Comparison of ENCODE assay signal across 8 mouse cellular contexts in the genomic region with DNA sequence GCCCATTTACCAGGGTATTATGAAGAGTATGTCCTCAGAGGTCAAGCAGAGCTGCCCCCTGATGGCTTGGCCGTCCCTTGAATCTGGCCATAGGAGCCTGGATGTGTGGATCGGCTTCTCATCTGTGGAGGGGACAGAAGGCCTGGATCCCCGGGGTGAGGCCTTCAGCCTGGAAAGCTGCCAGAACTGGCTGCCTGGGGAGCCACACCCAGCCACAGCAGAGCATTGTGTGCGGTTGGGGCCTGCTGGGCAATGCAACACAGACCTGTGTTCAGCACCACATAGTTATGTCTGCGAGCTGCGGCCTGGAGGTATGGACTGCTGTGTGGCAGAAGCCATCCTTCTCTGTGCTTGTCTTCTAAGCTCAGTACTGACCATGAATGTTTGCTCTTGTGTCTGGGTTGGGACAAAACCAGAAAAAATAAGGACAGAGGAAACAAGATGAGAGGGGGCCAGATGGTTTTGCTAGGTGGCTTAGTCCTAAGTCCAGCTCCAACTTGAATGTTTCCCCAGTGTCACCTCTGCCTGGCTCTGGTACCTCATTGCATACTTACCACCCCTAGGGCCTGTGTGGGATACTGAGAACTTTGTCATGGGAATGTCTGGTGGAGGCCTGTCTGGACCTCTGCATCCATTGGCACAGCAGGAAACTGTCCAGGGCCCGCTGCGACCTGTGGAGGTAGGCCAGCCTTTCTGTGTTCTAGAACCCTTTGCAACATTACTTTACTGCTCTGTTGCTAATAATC. TPM values are rescaled to one million over a fixed set of nuclear protein-coding genes. Genes with fewer than 3 reads are reported as not detected.
A peak's percentile ranks its signal among the peaks of the same experiment; 100 is the strongest.
DNase-seq lines count a peak whose midpoint lies in the region; ATAC-seq and TF ChIP-seq lines count a peak whose summit lies in the region.

No protein-coding gene starts in this region.

- no peaks in the 10 kb centered on the region for H3K27me3 ChIP-seq in MEL (ENCODE audit: control insufficient read depth in 1 of 2, insufficient read depth in 2 of 2, low read length in 2 of 2)
- no peaks in the 10 kb centered on the region for H3K27me3 ChIP-seq in heart, embryonic 12.5 days (replicated peaks)
- H3K27me3 ChIP-seq in lung, embryonic 14.5 days (ENCODE audit: insufficient read depth, low read length), result no peaks in the 10 kb centered on the region
- H3K27me3 ChIP-seq in forebrain, embryonic 11.5 days (ENCODE audit: control insufficient read depth, insufficient read depth, low read length), result no peaks in the 10 kb centered on the region

- peaks cover 0 to 11% of the 10 kb centered on the region in 2 experiments; a peak in 3 of 4 replicates for H3K36me3 ChIP-seq in MEL (ENCODE audit: control insufficient read depth in 1 of 2, insufficient read depth in 2 of 2, low read length in 2 of 2)
- H3K36me3 ChIP-seq in heart, embryonic 12.5 days, result peaks cover 57% of the 10 kb centered on the region
- H3K36me3 ChIP-seq in lung, embryonic 14.5 days (ENCODE audit: insufficient read depth), result peaks cover 61% of the 10 kb centered on the region
- no peaks in the 10 kb centered on the region; the same call in 1 of the 2 replicates for H3K36me3 ChIP-seq in forebrain, embryonic 11.5 days (ENCODE audit: control insufficient read depth, insufficient read depth, low read length)

- no peak overlapping the region for H3K4me3 ChIP-seq in MEL (ENCODE audit: control insufficient read depth in 1 of 2, insufficient read depth in 1 of 2, low read depth in 2 of 2, low read length in 2 of 2)
- no peak overlapping the region for H3K4me3 ChIP-seq in heart, embryonic 12.5 days
- no peak overlapping the region for H3K4me3 ChIP-seq in lung, embryonic 14.5 days (ENCODE audit: low read depth, low read length)
- H3K4me3 ChIP-seq in forebrain, embryonic 11.5 days (ENCODE audit: low read depth, low read length), result no peak overlapping the region

- peak overlapping the region; percentile 19 for H3K27ac ChIP-seq in MEL (ENCODE audit: control insufficient read depth, low read depth, low read length)
- no peak overlapping the region for H3K27ac ChIP-seq in heart, embryonic 12.5 days (ENCODE audit: poor library complexity, severe bottlenecking)
- H3K27ac ChIP-seq in lung, embryonic 14.5 days (ENCODE audit: low read depth), result no peak overlapping the region
- no peak overlapping the region for H3K27ac ChIP-seq in forebrain, embryonic 11.5 days (ENCODE audit: low read depth, low read length)

- H3K79me2 ChIP-seq in MEL (ENCODE audit: control insufficient read depth, insufficient read depth, low read length, poor library complexity), result no peaks in the 10 kb centered on the region

- TF ChIP-seq POLR2A in MEL (IDR thresholded peaks at IDR 0.05; ENCODE audit: control insufficient read depth in 1 of 2, insufficient read depth in 1 of 2, low read depth in 1 of 2, low read length in 2 of 2, poor library complexity in 1 of 2), result no peak

- H3K4me2 ChIP-seq in heart, embryonic 12.5 days, result no peak overlapping the region
- no peak overlapping the region for H3K4me2 ChIP-seq in lung, embryonic 14.5 days
- H3K4me2 ChIP-seq in forebrain, embryonic 11.5 days (ENCODE audit: low read depth, low read length, severe bottlenecking), result no peak overlapping the region

- ATAC-seq in heart, embryonic 12.5 days (ENCODE audit: insufficient number of reproducible peaks, low FRiP score), result peak; percentile 61; the same call in 1 of the 2 replicates
- no peak; the same call in 1 of the 2 replicates for ATAC-seq in lung, embryonic 14.5 days (ENCODE audit: insufficient read depth)
- no peak for ATAC-seq in inflammation-experienced regulatory T-cells, adult 6 months
- ATAC-seq in forebrain, embryonic 11.5 days (replicated peaks; ENCODE audit: low FRiP score), result no peak

- H3K9me3 ChIP-seq in MEL (replicated peaks; ENCODE audit: insufficient read depth, low read length), result no peaks in the 10 kb centered on the region
- H3K9me3 ChIP-seq in heart, embryonic 12.5 days (replicated peaks), result no peaks in the 10 kb centered on the region
- H3K9me3 ChIP-seq in lung, embryonic 14.5 days (ENCODE audit: low read depth, low read length), result no peaks in the 10 kb centered on the region
- no peaks in the 10 kb centered on the region for H3K9me3 ChIP-seq in forebrain, embryonic 11.5 days (ENCODE audit: control insufficient read depth, low read length)

- peak; percentile 57 for DNase-seq in adrenal gland, postnatal 10 days
- DNase-seq in adrenal gland, adult 8-10 months, result no peak
- DNase-seq in MEL (ENCODE audit: low read depth, low spot score), result peak; percentile 89
- peak; percentile 55 for DNase-seq in lung, embryonic 14.5 days
- DNase-seq in frontal cortex, postnatal 25 days (ENCODE audit: low spot score in 2 of 2), result no peak
- no peak for DNase-seq in forebrain, embryonic 11.5 days (ENCODE audit: low spot score)

- 60% methylated on average over 8 of the region's 8 CpGs for WGBS in heart, embryonic 12.5 days
- 68% methylated on average over 8 of the region's 8 CpGs for WGBS in lung, embryonic 14.5 days
- WGBS in forebrain, embryonic 11.5 days, result 83% methylated on average over 8 of the region's 8 CpGs

- no peak for TF ChIP-seq CTCF in MEL (IDR thresholded peaks at IDR 0.05 in 2 of 3, conservative IDR thresholded peaks at IDR 0.05 in 1 of 3; ENCODE audit: control insufficient read depth in 1 of 3, insufficient read depth in 1 of 3, low read depth in 2 of 3, low read length in 3 of 3, poor library complexity in 1 of 3, severe bottlenecking in 1 of 3)
- TF ChIP-seq CTCF in lung, embryonic 14.5 days (IDR thresholded peaks at IDR 0.05; ENCODE audit: low read depth), result no peak

- no peak for TF ChIP-seq EP300 in MEL (IDR thresholded peaks at IDR 0.05; ENCODE audit: low read depth in 1 of 2, low read length in 2 of 2)

- H3K4me1 ChIP-seq in MEL (ENCODE audit: control insufficient read depth in 1 of 2, insufficient read depth in 2 of 2, low read length in 2 of 2), result peaks cover 12 to 13% of the 10 kb centered on the region in 2 experiments
- peaks cover 17% of the 10 kb centered on the region for H3K4me1 ChIP-seq in heart, embryonic 12.5 days (replicated peaks)
- no peaks in the 10 kb centered on the region for H3K4me1 ChIP-seq in lung, embryonic 14.5 days (ENCODE audit: insufficient read depth)
- no peaks in the 10 kb centered on the region for H3K4me1 ChIP-seq in forebrain, embryonic 11.5 days (replicated peaks; ENCODE audit: control insufficient read depth, insufficient read depth, low read length)

- TF ChIP-seq RAD21 in MEL (IDR thresholded peaks at IDR 0.05; ENCODE audit: low read depth, low read length), result no peak

- H3K9ac ChIP-seq in MEL (ENCODE audit: control insufficient read depth, low read depth, low read length, poor library complexity, severe bottlenecking), result peak overlapping the region; percentile 38
- H3K9ac ChIP-seq in heart, embryonic 12.5 days, result peak overlapping the region; percentile 5
- H3K9ac ChIP-seq in lung, embryonic 14.5 days, result peak overlapping the region; percentile 20; the same call in 1 of the 2 replicates
- no peak overlapping the region for H3K9ac ChIP-seq in forebrain, embryonic 11.5 days (ENCODE audit: low read length)

TF ChIP-seq in MEL, 35 proteins besides CTCF, POLR2A, EP300 and RAD21:
- TF ChIP-seq SIN3A (IDR thresholded peaks at IDR 0.05; ENCODE audit: low read length) (peak; percentile 41; the same call in 1 of the 2 replicates), TAL1 (IDR thresholded peaks at IDR 0.05; ENCODE audit: low read length) (no peak)

RNA-seq across cellular contexts. Expression of a gene that starts 17.6 kb away (rescaled TPM):
- total RNA-seq in adrenal gland, postnatal 10 days (2021), result 10 to 100 TPM; 40.2 to 51.0 TPM
- 10 to 100 TPM; 58.5 to 88.8 (median 71.0) TPM for total RNA-seq in adrenal gland, adult 8-10 months (2022)
- total RNA-seq in MEL (2012; rRNA removed), result 10.3 and 10.6 TPM in 2 replicates
- polyA plus RNA-seq in MEL (2012; ENCODE audit: insufficient read depth in 1 of 2, insufficient read length in 2 of 2, low read depth in 1 of 2, low replicate concordance in 2 of 2, missing spikeins in 1 of 2), result 10 to 100 TPM in 1 of 2 experiments, not detected in 1; 10.7 TPM
- polyA plus RNA-seq in heart, embryonic 12.5 days (2016; fragmentation: Nextera tagmentation; extraction: Ambion mirVana), result 18.1 and 18.9 TPM in 2 replicates
- 27.6 and 34.0 TPM in 2 replicates for polyA plus RNA-seq in lung, embryonic 14.5 days (2014; fragmentation: Nextera tagmentation; extraction: Ambion mirVana)
- polyA plus RNA-seq in inflammation-experienced regulatory T-cells, adult 6 months (2017; shearing (Covaris generic)), result 10 to 100 TPM in 2 of 3 experiments, 1 to 10 TPM in 1; 9.9 to 32.6 (median 22.6) TPM
- 19.0 and 23.9 TPM in 2 replicates for polyA plus RNA-seq in forebrain, embryonic 11.5 days (2014; fragmentation: Nextera tagmentation; extraction: Ambion mirVana)

RNA-seq across cellular contexts. Expression of a gene that starts 33.2 kb away (rescaled TPM):
- 1 to 10 TPM; 1.2 to 1.5 TPM for total RNA-seq in adrenal gland, postnatal 10 days (2021)
- 1 to 10 TPM in 3 of 4 experiments, under 1 TPM in 1; 0.81 to 3.5 (median 2.4) TPM for total RNA-seq in adrenal gland, adult 8-10 months (2022)
- total RNA-seq in MEL (2012; rRNA removed), result 0.89 and 1.0 TPM in 2 replicates
- 1 to 10 TPM in 1 of 2 experiments, not detected in 1; 1.1 TPM for polyA plus RNA-seq in MEL (2012; ENCODE audit: insufficient read depth in 1 of 2, insufficient read length in 2 of 2, low read depth in 1 of 2, low replicate concordance in 2 of 2, missing spikeins in 1 of 2)
- 1.2 TPM in 2 replicates for polyA plus RNA-seq in heart, embryonic 12.5 days (2016; fragmentation: Nextera tagmentation; extraction: Ambion mirVana)
- polyA plus RNA-seq in lung, embryonic 14.5 days (2014; fragmentation: Nextera tagmentation; extraction: Ambion mirVana), result 2.8 and 3.1 TPM in 2 replicates
- 1 to 10 TPM; 1.1 to 6.5 (median 2.0) TPM for polyA plus RNA-seq in inflammation-experienced regulatory T-cells, adult 6 months (2017; shearing (Covaris generic))
- polyA plus RNA-seq in forebrain, embryonic 11.5 days (2014; fragmentation: Nextera tagmentation; extraction: Ambion mirVana), result 1.8 and 2.7 TPM in 2 replicates

RNA-seq across cellular contexts. Expression of a gene that starts 39.5 kb away (rescaled TPM):
- 100 to 1,000 TPM in 1 of 2 experiments, 10 to 100 TPM in 1; 83.5 to 104 TPM for total RNA-seq in adrenal gland, postnatal 10 days (2021)
- 100 to 1,000 TPM in 3 of 4 experiments, 10 to 100 TPM in 1; 92.1 to 189 (median 132) TPM for total RNA-seq in adrenal gland, adult 8-10 months (2022)
- 118 and 121 TPM in 2 replicates for total RNA-seq in MEL (2012; rRNA removed)
- polyA plus RNA-seq in MEL (2012; ENCODE audit: insufficient read depth in 1 of 2, insufficient read length in 2 of 2, low read depth in 1 of 2, low replicate concordance in 2 of 2, missing spikeins in 1 of 2), result 100 to 1,000 TPM in 1 of 2 experiments, not detected in 1; 261 TPM
- polyA plus RNA-seq in heart, embryonic 12.5 days (2016; fragmentation: Nextera tagmentation; extraction: Ambion mirVana), result 71.8 and 81.4 TPM in 2 replicates
- 103 and 106 TPM in 2 replicates for polyA plus RNA-seq in lung, embryonic 14.5 days (2014; fragmentation: Nextera tagmentation; extraction: Ambion mirVana)
- 10 to 100 TPM; 45.5 to 54.2 (median 53.7) TPM for polyA plus RNA-seq in inflammation-experienced regulatory T-cells, adult 6 months (2017; shearing (Covaris generic))
- 113 and 123 TPM in 2 replicates for polyA plus RNA-seq in forebrain, embryonic 11.5 days (2014; fragmentation: Nextera tagmentation; extraction: Ambion mirVana)

Comparison
In these comparisons a context has a peak if more than half of its experiments do, and no peak if none do; other contexts are left out.
1. DNase-seq: peak in adrenal gland, postnatal 10 days (single experiment), MEL (single experiment) and lung, embryonic 14.5 days (single experiment); none in adrenal gland, adult 8-10 months (single experiment), frontal cortex, postnatal 25 days (0 of 2) and forebrain, embryonic 11.5 days (single experiment).